Mouse (Mus musculus): ENCODE measurements around the gene Prrc2a. TPM values are rescaled to one million over a fixed set of nuclear protein-coding genes. Genes with fewer than 3 reads are reported as not detected.
"Not testable (repeated sequence)": the region's sequence is repeated elsewhere in the genome, so short reads cannot be mapped to it uniquely, and the experiment has no call there.

The Prrc2a gene
- polyA plus RNA-seq, 1 experiment = 770 TPM

GRCm38 (mm10) chr17:35126206-35126611, 38.5 kb downstream of the Prrc2a start, which contains the start of gene D17H6S53E:
Gene D17H6S53E, plus strand, starts transcription at chr17:35126373.
- H3K36me3 ChIP-seq (ENCODE audit: control insufficient read depth, insufficient read depth, low read length) = no peaks in the 10 kb centered on the region
- WGBS = under 1% methylated on average over 36 of the region's 36 CpGs
- peaks cover 22% of the 10 kb centered on the region for H3K4me1 ChIP-seq (replicated peaks; ENCODE audit: control insufficient read depth, insufficient read depth, low read length)
- TF ChIP-seq CTCF (IDR thresholded peaks at IDR 0.05; ENCODE audit: borderline replicate concordance, control insufficient read depth, extremely low read depth, insufficient read depth, low read length, poor library complexity) = peak; percentile 53; the same call in 1 of the 2 replicates
- TF ChIP-seq POLR2A (IDR thresholded peaks at IDR 0.05; ENCODE audit: control insufficient read depth, extremely low read depth, insufficient read depth, low read length, poor library complexity) = peak; percentile 79
- peak within 1 kb of the TSS; percentile 76 for H3K4me3 ChIP-seq (ENCODE audit: control insufficient read depth, insufficient read depth, low read length)
- peak; percentile 85 for DNase-seq
- H3K27me3 ChIP-seq (ENCODE audit: control insufficient read depth, insufficient read depth, low read length) = no peaks in the 10 kb centered on the region
- H3K27ac ChIP-seq (ENCODE audit: control insufficient read depth, insufficient read depth, low read length) = peak within 1 kb of the TSS; percentile 81

GRCm38 (mm10) chr17:35125578-35125977, 39.1 kb downstream of the Prrc2a start:
- DNase-seq = no peak
- WGBS = 60% methylated on average over 6 of the region's 6 CpGs
- Histone ChIP-seq H3K36me3 (ENCODE audit: control insufficient read depth, insufficient read depth, low read length) (no peaks in the 10 kb centered on the region), H3K27ac (ENCODE audit: control insufficient read depth, insufficient read depth, low read length) (no peak overlapping the region), H3K4me3 (ENCODE audit: control insufficient read depth, insufficient read depth, low read length) (no peak overlapping the region; the same call in 1 of the 2 replicates), H3K27me3 (ENCODE audit: control insufficient read depth, insufficient read depth, low read length) (no peaks in the 10 kb centered on the region), H3K4me1 (replicated peaks; ENCODE audit: control insufficient read depth, insufficient read depth, low read length) (peaks cover 22% of the 10 kb centered on the region)
- no peak for TF ChIP-seq POLR2A (IDR thresholded peaks at IDR 0.05; ENCODE audit: control insufficient read depth, extremely low read depth, insufficient read depth, low read length, poor library complexity)
- no peak for TF ChIP-seq CTCF (IDR thresholded peaks at IDR 0.05; ENCODE audit: borderline replicate concordance, control insufficient read depth, extremely low read depth, insufficient read depth, low read length, poor library complexity)

GRCm38 (mm10) chr17:35125081-35125480, 39.6 kb downstream of the Prrc2a start:
- Histone ChIP-seq H3K27ac (ENCODE audit: control insufficient read depth, insufficient read depth, low read length) (no peak overlapping the region), H3K27me3 (ENCODE audit: control insufficient read depth, insufficient read depth, low read length) (no peaks in the 10 kb centered on the region), H3K36me3 (ENCODE audit: control insufficient read depth, insufficient read depth, low read length) (no peaks in the 10 kb centered on the region), H3K4me3 (ENCODE audit: control insufficient read depth, insufficient read depth, low read length) (no peak overlapping the region), H3K4me1 (replicated peaks; ENCODE audit: control insufficient read depth, insufficient read depth, low read length) (peaks cover 27% of the 10 kb centered on the region)
- no peak for TF ChIP-seq CTCF (IDR thresholded peaks at IDR 0.05; ENCODE audit: borderline replicate concordance, control insufficient read depth, extremely low read depth, insufficient read depth, low read length, poor library complexity)
- TF ChIP-seq POLR2A (IDR thresholded peaks at IDR 0.05; ENCODE audit: control insufficient read depth, extremely low read depth, insufficient read depth, low read length, poor library complexity) = no peak
- 96% methylated on average over 1 of the region's 1 CpGs for WGBS
- DNase-seq = no peak

GRCm38 (mm10) chr17:35124261-35124896, 40.3 kb downstream of the Prrc2a start:
- H3K27me3 ChIP-seq (ENCODE audit: control insufficient read depth, insufficient read depth, low read length); H3K4me3 ChIP-seq (ENCODE audit: control insufficient read depth, insufficient read depth, low read length); DNase-seq; H3K36me3 ChIP-seq (ENCODE audit: control insufficient read depth, insufficient read depth, low read length); H3K27ac ChIP-seq (ENCODE audit: control insufficient read depth, insufficient read depth, low read length): not testable (repeated sequence)
- H3K4me1 ChIP-seq (replicated peaks; ENCODE audit: control insufficient read depth, insufficient read depth, low read length) = peaks cover 27% of the 10 kb centered on the region
- 97% methylated on average over 12 of the region's 12 CpGs for WGBS

- peaks cover 27% of the 10 kb centered on the region for H3K4me1 ChIP-seq (replicated peaks; ENCODE audit: control insufficient read depth, insufficient read depth, low read length)
- H3K27ac ChIP-seq (ENCODE audit: control insufficient read depth, insufficient read depth, low read length); H3K36me3 ChIP-seq (ENCODE audit: control insufficient read depth, insufficient read depth, low read length); H3K27me3 ChIP-seq (ENCODE audit: control insufficient read depth, insufficient read depth, low read length); DNase-seq; H3K4me3 ChIP-seq (ENCODE audit: control insufficient read depth, insufficient read depth, low read length): not testable (repeated sequence)
- 96% methylated on average over 9 of the region's 9 CpGs for WGBS
These were observed 41.4 kb downstream of the Prrc2a start for GRCm38 (mm10) chr17:35123287-35123686.

- Histone ChIP-seq H3K36me3 (ENCODE audit: control insufficient read depth, insufficient read depth, low read length) (peaks cover 19% of the 10 kb centered on the region), H3K27ac (ENCODE audit: control insufficient read depth, insufficient read depth, low read length) (peak within 1 kb of the TSS; percentile 31), H3K4me3 (ENCODE audit: control insufficient read depth, insufficient read depth, low read length) (peak within 1 kb of the TSS; percentile 86), H3K27me3 (ENCODE audit: control insufficient read depth, insufficient read depth, low read length) (no peaks in the 10 kb centered on the region), H3K4me1 (replicated peaks; ENCODE audit: control insufficient read depth, insufficient read depth, low read length) (peaks cover 17% of the 10 kb centered on the region)
- DNase-seq = peak; percentile 41
- TF ChIP-seq CTCF (IDR thresholded peaks at IDR 0.05; ENCODE audit: borderline replicate concordance, control insufficient read depth, extremely low read depth, insufficient read depth, low read length, poor library complexity) = no peak
- no peak for TF ChIP-seq POLR2A (IDR thresholded peaks at IDR 0.05; ENCODE audit: control insufficient read depth, extremely low read depth, insufficient read depth, low read length, poor library complexity)
- WGBS = under 1% methylated on average over 19 of the region's 19 CpGs
These were observed 42.8 kb downstream of the Prrc2a start, which contains the start of gene Csnk2b for GRCm38 (mm10) chr17:35121871-35122303. Gene Csnk2b, minus strand, starts transcription at chr17:35122053.
